Mouse (Mus musculus): ENCODE measurements around the gene Eif2a. TPM values are rescaled to one million over a fixed set of nuclear protein-coding genes. Genes with fewer than 3 reads are reported as not detected.

Gene Eif2a
- polyA plus RNA-seq, 1 experiment: 15.4 TPM

DNA sequence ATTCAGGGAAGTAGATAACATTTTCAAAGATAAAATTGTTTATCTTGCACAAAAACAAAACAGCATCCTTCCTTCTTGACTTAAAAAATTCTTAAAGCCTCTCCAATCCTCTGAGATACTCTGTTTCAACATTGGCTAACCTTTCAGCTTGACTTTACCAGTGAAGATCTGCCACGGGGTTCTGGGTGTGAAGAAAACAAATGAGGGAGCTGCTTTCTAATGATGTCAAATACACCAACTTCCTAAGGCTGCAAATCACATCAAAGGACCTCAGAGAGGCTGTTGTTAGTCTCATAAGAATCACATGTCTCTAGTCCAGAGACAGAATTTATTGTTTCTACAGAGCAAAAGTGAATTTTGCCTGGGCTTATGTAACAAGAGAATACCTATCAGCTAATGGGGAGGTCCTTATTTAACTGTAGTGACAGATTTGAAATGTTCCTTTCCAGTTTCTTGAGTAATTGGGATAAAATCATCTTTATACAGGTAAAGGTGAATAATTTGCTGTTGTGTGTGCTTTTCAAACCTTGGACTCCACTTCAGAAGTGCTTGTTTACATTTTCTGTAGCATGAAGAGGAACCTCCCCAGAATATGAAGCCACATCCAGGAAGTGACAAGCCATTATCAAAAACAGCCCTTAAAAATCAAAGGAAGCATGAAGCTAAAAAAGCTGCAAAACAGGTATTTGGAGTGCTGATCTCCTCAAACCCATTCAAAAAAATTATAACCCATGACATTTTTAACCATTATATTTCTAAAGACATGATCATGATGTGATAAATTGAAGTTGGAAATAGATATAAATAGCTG lies 26.6 kb downstream of the Eif2a start:
- Histone ChIP-seq H3K4me1 (ENCODE audit: control insufficient read depth, insufficient read depth, low read length) (no peaks in the 10 kb centered on the region), H3K27ac (ENCODE audit: insufficient read depth, low read depth, low read length) (no peak overlapping the region), H3K4me3 (ENCODE audit: insufficient read depth, low read depth, low read length) (no peak overlapping the region), H3K36me3 (ENCODE audit: control insufficient read depth, insufficient read depth, low read length) (peaks cover 7% of the 10 kb centered on the region), H3K27me3 (replicated peaks; ENCODE audit: control insufficient read depth, insufficient read depth, low read length) (no peaks in the 10 kb centered on the region)
- no peak for DNase-seq
- no peak for TF ChIP-seq CTCF (conservative IDR thresholded peaks at IDR 0.05; ENCODE audit: insufficient read depth, insufficient read length, low read depth, low read length)
- TF ChIP-seq POLR2A (IDR thresholded peaks at IDR 0.05; ENCODE audit: low read depth, low read length): no peak
- WGBS: 34% methylated on average over 1 of the region's 1 CpGs

DNA sequence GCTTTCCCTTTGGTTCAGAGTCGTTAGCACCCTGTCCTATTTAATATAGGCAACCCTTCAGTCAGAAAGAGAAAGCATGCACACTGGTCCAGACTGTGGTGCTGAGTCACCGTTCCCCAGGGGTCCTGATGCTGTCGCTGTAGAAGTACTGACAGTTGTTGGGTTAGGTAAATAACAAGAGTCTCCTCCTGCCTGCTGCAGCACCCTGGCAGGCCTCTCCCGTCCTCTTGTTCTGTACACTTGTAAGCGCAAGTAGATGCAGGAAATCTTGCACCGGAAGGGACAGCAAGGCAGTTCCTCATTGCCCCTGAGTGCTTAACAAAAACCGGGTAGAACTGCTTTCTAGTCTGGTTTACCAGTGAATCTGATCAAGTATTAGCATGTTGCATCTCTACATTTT lies 31.0 kb downstream of the Eif2a start:
- no peak overlapping the region for H3K4me3 ChIP-seq (ENCODE audit: insufficient read depth, low read depth, low read length)
- H3K4me1 ChIP-seq (ENCODE audit: control insufficient read depth, insufficient read depth, low read length): 0 out of 2 replicates have a peak, but pooled peaks cover 2% of the 10 kb centered on the region
- TF ChIP-seq POLR2A (IDR thresholded peaks at IDR 0.05; ENCODE audit: low read depth, low read length) (no peak), CTCF (conservative IDR thresholded peaks at IDR 0.05; ENCODE audit: insufficient read depth, insufficient read length, low read depth, low read length) (no peak)
- DNase-seq: no peak
- H3K27ac ChIP-seq (ENCODE audit: insufficient read depth, low read depth, low read length): no peak overlapping the region
- H3K36me3 ChIP-seq (ENCODE audit: control insufficient read depth, insufficient read depth, low read length): peaks cover 2% of the 10 kb centered on the region
- 84% methylated on average over 7 of the region's 7 CpGs for WGBS
- H3K27me3 ChIP-seq (replicated peaks; ENCODE audit: control insufficient read depth, insufficient read depth, low read length): no peaks in the 10 kb centered on the region

DNA sequence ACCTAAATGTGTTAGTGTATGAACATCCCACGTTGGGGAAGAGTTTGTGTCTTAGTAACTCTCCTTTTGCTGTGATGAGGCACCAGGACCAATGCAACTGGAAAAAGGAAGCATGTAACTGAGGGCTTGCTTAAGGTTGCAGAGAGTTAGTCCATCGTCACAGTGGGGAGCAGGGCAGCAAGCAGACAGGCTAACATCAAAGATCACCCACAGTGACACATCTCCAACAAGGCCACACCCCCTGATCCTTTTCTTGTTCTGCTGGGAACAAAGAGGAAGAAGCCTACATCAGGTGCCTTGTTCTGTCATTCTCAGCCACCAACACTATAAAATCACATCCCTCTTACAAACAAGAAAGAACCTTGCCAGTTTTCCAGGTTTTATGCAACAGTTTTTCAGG lies 34.3 kb downstream of the Eif2a start:
- H3K4me1 ChIP-seq (ENCODE audit: control insufficient read depth, insufficient read depth, low read length): 0 out of 2 replicates have a peak, but pooled peaks cover 2% of the 10 kb centered on the region
- H3K4me3 ChIP-seq (ENCODE audit: insufficient read depth, low read depth, low read length): no peak overlapping the region
- no peak overlapping the region for H3K27ac ChIP-seq (ENCODE audit: insufficient read depth, low read depth, low read length)
- H3K36me3 ChIP-seq (ENCODE audit: control insufficient read depth, insufficient read depth, low read length): peaks cover 2% of the 10 kb centered on the region; the same call in 1 of the 2 replicates
- DNase-seq: no peak
- H3K27me3 ChIP-seq (replicated peaks; ENCODE audit: control insufficient read depth, insufficient read depth, low read length): no peaks in the 10 kb centered on the region
- WGBS: 61% methylated on average over 2 of the region's 2 CpGs
- TF ChIP-seq POLR2A (IDR thresholded peaks at IDR 0.05; ENCODE audit: low read depth, low read length) (no peak), CTCF (conservative IDR thresholded peaks at IDR 0.05; ENCODE audit: insufficient read depth, insufficient read length, low read depth, low read length) (no peak)

DNA sequence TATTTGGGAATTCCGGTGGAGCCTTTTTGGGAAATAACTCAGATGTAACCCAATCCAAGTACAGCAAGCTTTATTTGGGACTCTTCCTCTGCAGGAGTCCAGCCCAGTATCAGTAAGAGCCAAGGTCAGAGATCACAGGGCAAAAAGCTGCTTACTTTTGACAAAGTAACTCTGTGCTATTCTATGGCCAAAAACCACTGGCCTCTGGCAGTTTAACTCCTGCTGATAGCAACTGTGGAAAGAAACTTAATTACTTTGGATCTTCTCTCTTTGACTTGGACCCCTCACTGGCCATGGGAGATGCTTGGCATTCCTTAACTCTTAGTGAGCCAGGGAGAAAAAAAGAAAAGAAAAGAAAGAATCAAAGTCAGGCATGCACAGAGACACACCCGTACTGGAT lies 35.8 kb downstream of the Eif2a start:
- no peaks in the 10 kb centered on the region for H3K27me3 ChIP-seq (replicated peaks; ENCODE audit: control insufficient read depth, insufficient read depth, low read length)
- H3K27ac ChIP-seq (ENCODE audit: insufficient read depth, low read depth, low read length): no peak overlapping the region
- H3K4me1 ChIP-seq (ENCODE audit: control insufficient read depth, insufficient read depth, low read length): 0 out of 2 replicates have a peak, but pooled peaks cover 2% of the 10 kb centered on the region
- H3K4me3 ChIP-seq (ENCODE audit: insufficient read depth, low read depth, low read length): no peak overlapping the region
- H3K36me3 ChIP-seq (ENCODE audit: control insufficient read depth, insufficient read depth, low read length): no peaks in the 10 kb centered on the region
- WGBS: 58% methylated on average over 2 of the region's 2 CpGs
- TF ChIP-seq CTCF (conservative IDR thresholded peaks at IDR 0.05; ENCODE audit: insufficient read depth, insufficient read length, low read depth, low read length): no peak
- no peak for TF ChIP-seq POLR2A (IDR thresholded peaks at IDR 0.05; ENCODE audit: low read depth, low read length)
- peak; percentile 31 for DNase-seq

DNA sequence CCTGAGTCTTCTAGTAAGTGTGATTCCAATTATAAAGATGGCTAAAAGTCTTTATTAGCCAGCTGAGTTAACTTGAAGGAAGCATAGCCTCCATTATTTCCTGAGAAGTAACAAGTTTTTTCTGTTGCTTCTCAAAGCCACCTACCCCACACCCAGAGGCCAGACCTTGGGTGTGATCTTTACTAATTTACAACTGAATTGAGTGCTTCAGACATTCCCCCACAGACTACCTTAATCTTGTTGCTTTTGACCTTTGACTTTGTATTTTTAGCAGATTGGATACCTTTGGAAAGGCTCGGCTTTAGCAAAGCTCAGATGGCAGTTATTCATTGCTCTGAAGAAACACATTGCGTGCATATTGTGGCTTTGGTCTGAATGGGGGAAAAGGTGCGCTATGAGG lies 45.2 kb downstream of the Eif2a start:
- no peak overlapping the region for H3K27ac ChIP-seq (ENCODE audit: insufficient read depth, low read depth, low read length)
- DNase-seq: no peak
- no peak overlapping the region for H3K4me3 ChIP-seq (ENCODE audit: insufficient read depth, low read depth, low read length)
- 78% methylated on average over 3 of the region's 3 CpGs for WGBS
- no peaks in the 10 kb centered on the region for H3K36me3 ChIP-seq (ENCODE audit: control insufficient read depth, insufficient read depth, low read length)
- H3K4me1 ChIP-seq (ENCODE audit: control insufficient read depth, insufficient read depth, low read length): no peaks in the 10 kb centered on the region; the same call in 1 of the 2 replicates
- H3K27me3 ChIP-seq (replicated peaks; ENCODE audit: control insufficient read depth, insufficient read depth, low read length): no peaks in the 10 kb centered on the region
- no peak for TF ChIP-seq CTCF (conservative IDR thresholded peaks at IDR 0.05; ENCODE audit: insufficient read depth, insufficient read length, low read depth, low read length)
- no peak for TF ChIP-seq POLR2A (IDR thresholded peaks at IDR 0.05; ENCODE audit: low read depth, low read length)

DNA sequence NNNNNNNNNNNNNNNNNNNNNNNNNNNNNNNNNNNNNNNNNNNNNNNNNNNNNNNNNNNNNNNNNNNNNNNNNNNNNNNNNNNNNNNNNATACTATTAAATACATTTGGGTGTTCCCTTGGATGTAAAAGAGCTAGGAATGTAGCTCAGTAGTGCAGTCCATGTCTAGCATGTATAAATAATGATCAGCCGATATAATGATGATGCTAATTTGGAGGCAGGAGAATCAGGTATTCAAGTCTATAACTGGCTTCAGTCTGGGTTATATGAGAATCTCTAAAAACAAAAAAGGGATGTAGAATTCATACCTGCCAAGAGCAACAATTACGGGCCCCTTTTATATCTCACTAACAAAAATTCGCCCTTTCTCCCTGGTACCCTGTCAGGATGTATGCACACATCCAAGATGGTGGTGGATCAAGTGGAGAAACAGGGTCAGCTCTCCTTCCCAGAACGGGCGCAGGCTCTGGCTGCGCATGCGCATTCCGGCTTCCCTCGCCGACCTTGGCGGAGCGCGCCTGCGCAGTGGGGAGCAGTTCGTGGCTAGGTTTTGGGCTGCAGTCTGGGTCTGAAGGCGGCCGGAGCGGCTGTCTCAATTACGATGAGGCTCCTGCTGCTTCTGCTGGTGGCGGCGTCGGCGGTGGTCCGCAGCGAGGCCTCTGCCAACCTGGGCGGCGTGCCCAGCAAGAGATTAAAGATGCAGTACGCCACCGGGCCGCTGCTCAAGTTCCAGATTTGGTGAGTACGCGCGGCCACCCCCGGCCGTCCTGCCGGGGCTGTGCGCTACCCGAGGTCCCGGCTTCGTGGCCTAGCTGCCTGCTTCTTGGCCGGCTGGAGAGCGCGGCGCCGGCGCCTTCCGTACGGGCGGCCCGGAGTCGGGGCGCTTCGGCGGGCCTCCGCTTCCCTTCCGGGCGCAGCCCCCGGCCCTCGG lies 50.8 kb downstream of the Eif2a start, which contains the start of gene Selenot:
Gene Selenot, plus strand, starts transcription at position 500 of the 930 bp plus-strand sequence.
- peak within 1 kb of the TSS; percentile 84 for H3K4me3 ChIP-seq (ENCODE audit: insufficient read depth, low read depth, low read length)

More for the DNA sequence above, 50.8 kb downstream of the Eif2a start, which contains the start of gene Selenot:
- Histone ChIP-seq H3K4me1 (ENCODE audit: control insufficient read depth, insufficient read depth, low read length) (peaks cover 5% of the 10 kb centered on the region), H3K36me3 (ENCODE audit: control insufficient read depth, insufficient read depth, low read length) (no peaks in the 10 kb centered on the region; the same call in 1 of the 2 replicates), H3K27me3 (replicated peaks; ENCODE audit: control insufficient read depth, insufficient read depth, low read length) (no peaks in the 10 kb centered on the region), H3K27ac (ENCODE audit: insufficient read depth, low read depth, low read length) (peak within 1 kb of the TSS; percentile 97)
- 1% methylated on average over 59 of the region's 59 CpGs for WGBS
- peak; percentile 98 for DNase-seq
- TF ChIP-seq CTCF (conservative IDR thresholded peaks at IDR 0.05; ENCODE audit: insufficient read depth, insufficient read length, low read depth, low read length): no peak
- peak; percentile 90 for TF ChIP-seq POLR2A (IDR thresholded peaks at IDR 0.05; ENCODE audit: low read depth, low read length)
